Mouse (Mus musculus) cortical plate, adult 2 months (tissue): ENCODE measurements around the gene Hyal3. TPM values are rescaled to one million over a fixed set of nuclear protein-coding genes. Genes with fewer than 3 reads are reported as not detected.
A peak's percentile ranks its signal among the peaks of the same experiment; 100 is the strongest.
"Not testable (repeated sequence)": the region's sequence is repeated elsewhere in the genome, so short reads cannot be mapped to it uniquely, and the experiment has no call there.

Experiments
- H3K27ac ChIP-seq: fragments of 200-500 bp; 2 replicates; pipeline ENCODE4 v1.5.1; 2012; ENCODE audit warnings: low read length, control low read depth, inconsistent platforms; ENCODE audit not compliant: insufficient read depth
- H3K4me1 ChIP-seq: fragments of 200-500 bp; 2 replicates; pipeline ENCODE4 v1.6.1; 2011; ENCODE audit warnings: low read length; ENCODE audit not compliant: control insufficient read depth, insufficient read depth
- H3K4me3 ChIP-seq: fragments of 200-500 bp; 2 replicates; pipeline ENCODE4 v1.5.1; 2011; ENCODE audit warnings: mild to moderate bottlenecking, low read length, control low read depth; ENCODE audit not compliant: insufficient read depth
- CTCF ChIP-seq: fragments of 200-500 bp; IDR thresholded peaks from 2 replicates; pipeline ENCODE4 v1.5.1; 2011; ENCODE audit warnings: mild to moderate bottlenecking, control low read depth, low read length; ENCODE audit not compliant: insufficient read depth; ENCODE audit errors: extremely low read depth
- POLR2A ChIP-seq: fragments of 200-500 bp; IDR thresholded peaks from 2 replicates; pipeline ENCODE4 v1.6.1; 2011; ENCODE audit warnings: mild to moderate bottlenecking, low read length, control low read depth; ENCODE audit not compliant: insufficient read depth; ENCODE audit errors: extremely low read depth
- polyA plus RNA-seq: library from polyadenylated mRNA; depleted of rRNA; stranded (reverse); fragments of >200 nt; gene quantifications from 2 replicates; pipeline ENCODE4 v1.2.3, GENCODE M21; 2012

Gene Hyal3
- polyA plus RNA-seq, 1 experiment = 0.48 TPM

DNA sequence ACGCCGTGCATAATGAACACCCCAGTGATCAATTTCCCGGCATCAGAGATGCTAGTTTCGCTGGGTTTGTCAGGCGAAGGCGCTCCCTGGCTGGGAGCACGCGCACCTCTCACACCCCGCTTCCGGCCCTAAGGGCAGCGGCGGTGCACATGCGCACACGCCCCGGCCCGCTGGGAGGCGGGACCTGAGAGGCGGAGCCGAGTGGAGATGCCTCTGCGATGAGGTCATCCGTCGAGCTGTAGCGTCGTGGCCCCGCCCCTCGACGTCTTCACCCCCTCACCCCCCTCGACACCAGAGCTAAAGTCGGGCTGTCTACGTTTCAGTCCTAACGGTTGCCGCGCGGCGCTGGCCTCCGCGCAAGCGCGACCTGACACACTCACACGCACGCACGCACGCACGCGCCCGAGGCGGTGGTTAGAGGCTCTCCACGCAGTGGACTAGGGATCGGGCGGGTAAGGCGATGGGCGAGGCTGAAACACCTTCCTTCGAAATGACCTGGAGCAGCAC is 26.2 kb upstream of the Hyal3 start:
- Histone ChIP-seq H3K4me1 (peaks cover 1% of the 10 kb centered on the region; the same call in 1 of the 2 replicates), H3K27ac (peak overlapping the region; percentile 61), H3K4me3 (peak overlapping the region; percentile 66)
- TF ChIP-seq POLR2A = peak; percentile 90
- no peak for TF ChIP-seq CTCF

DNA sequence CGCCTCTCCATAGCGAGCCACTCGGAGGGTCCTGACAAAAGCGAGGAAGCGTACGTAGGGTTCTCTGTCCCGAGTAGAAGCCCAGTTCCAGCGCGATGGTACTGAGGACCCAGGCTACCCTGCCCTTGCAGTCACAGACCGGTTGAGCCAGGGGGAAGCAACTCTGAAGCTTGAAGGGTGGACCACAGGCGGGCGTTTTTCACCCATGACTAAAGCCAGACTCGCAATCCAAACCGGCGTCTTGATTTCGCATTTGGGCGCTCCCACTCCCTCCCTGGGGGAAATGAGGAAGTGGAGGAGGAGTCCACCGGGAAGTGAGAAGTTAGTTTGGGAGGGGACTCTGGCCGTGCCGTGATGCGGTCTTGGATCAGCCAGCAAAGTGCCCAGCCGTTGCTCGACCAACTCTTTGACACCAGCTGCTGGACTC is 25.6 kb upstream of the Hyal3 start:
- TF ChIP-seq POLR2A (no peak), CTCF (no peak)
- peak overlapping the region; percentile 66 for H3K4me3 ChIP-seq
- peaks cover 1% of the 10 kb centered on the region; the same call in 1 of the 2 replicates for H3K4me1 ChIP-seq
- peak overlapping the region; percentile 61; the same call in 1 of the 2 replicates for H3K27ac ChIP-seq

- TF ChIP-seq POLR2A = no peak
- TF ChIP-seq CTCF = no peak
- no peak overlapping the region for H3K27ac ChIP-seq
- H3K4me1 ChIP-seq = peaks cover 1% of the 10 kb centered on the region; the same call in 1 of the 2 replicates
- peak overlapping the region; percentile 66 for H3K4me3 ChIP-seq
These were observed 24.9 kb upstream of the Hyal3 start for GRCm38 (mm10) chr9:107555701-107556100.

GRCm38 (mm10) chr9:107556346-107556745 is 24.3 kb upstream of the Hyal3 start:
- Histone ChIP-seq H3K4me3 (no peak overlapping the region), H3K4me1 (peaks cover 1% of the 10 kb centered on the region; the same call in 1 of the 2 replicates), H3K27ac (no peak overlapping the region)
- TF ChIP-seq POLR2A (no peak), CTCF (no peak)

GRCm38 (mm10) chr9:107563029-107563581 is 17.5 kb upstream of the Hyal3 start, which contains the start of gene Tusc2:
Gene Tusc2 (plus strand): TSS chr9:107563255.
- Histone ChIP-seq H3K4me3 (peak within 1 kb of the TSS; percentile 36), H3K27ac (no peak within 1 kb of the TSS), H3K4me1 (peaks cover 4% of the 10 kb centered on the region; the same call in 1 of the 2 replicates)
- TF ChIP-seq POLR2A = peak; percentile 90
- no peak for TF ChIP-seq CTCF

- not testable (repeated sequence) for H3K4me3 ChIP-seq, H3K27ac ChIP-seq
- H3K4me1 ChIP-seq = peaks cover 11% of the 10 kb centered on the region
These were observed 15.1 kb upstream of the Hyal3 start for GRCm38 (mm10) chr9:107565556-107565955.

GRCm38 (mm10) chr9:107566041-107566709 is 14.4 kb upstream of the Hyal3 start:
- H3K27ac ChIP-seq = peak overlapping the region; percentile 51
- no peak overlapping the region for H3K4me3 ChIP-seq
- TF ChIP-seq POLR2A (no peak), CTCF (peak; percentile 80)
- peaks cover 11% of the 10 kb centered on the region for H3K4me1 ChIP-seq

DNA sequence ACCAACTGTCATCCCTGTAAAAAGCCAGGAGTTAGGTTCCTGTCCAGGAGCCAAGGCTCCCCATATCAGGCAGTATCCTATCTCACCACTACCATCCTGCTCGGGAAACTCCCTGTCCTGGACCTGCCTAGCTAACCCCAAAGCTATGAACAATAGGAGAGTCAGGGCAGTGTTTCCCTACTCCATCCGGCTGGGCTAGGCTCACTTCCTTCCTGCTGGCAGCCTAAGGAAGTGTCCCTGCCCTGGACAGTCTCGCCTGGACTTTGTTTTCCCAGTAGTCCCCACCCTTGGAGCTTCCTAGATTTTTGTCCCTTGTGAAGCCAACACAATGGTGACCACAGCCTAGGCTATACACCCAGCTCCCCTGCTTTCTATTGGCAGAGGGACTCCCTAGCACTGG is 13.8 kb upstream of the Hyal3 start:
- Histone ChIP-seq H3K27ac (no peak overlapping the region), H3K4me3 (no peak overlapping the region), H3K4me1 (peaks cover 11% of the 10 kb centered on the region)
- TF ChIP-seq CTCF (no peak), POLR2A (0 out of 2 replicates have a peak, but pooled peaks have one; percentile 24)

GRCm38 (mm10) chr9:107567702-107568319 is 12.8 kb upstream of the Hyal3 start, which contains the start of gene Hyal2:
Gene Hyal2 (plus strand): TSS chr9:107567945.
- no peak for TF ChIP-seq POLR2A
- TF ChIP-seq CTCF = no peak
- Histone ChIP-seq H3K4me1 (peaks cover 11% of the 10 kb centered on the region), H3K4me3 (peak within 1 kb of the TSS; percentile 89), H3K27ac (peak within 1 kb of the TSS; percentile 81)

- Histone ChIP-seq H3K4me3 (peak overlapping the region; percentile 89), H3K4me1 (peaks cover 11% of the 10 kb centered on the region), H3K27ac (peak overlapping the region; percentile 81)
- TF ChIP-seq POLR2A (peak; percentile 31; the same call in 1 of the 2 replicates), CTCF (no peak)
These were observed 12.0 kb upstream of the Hyal3 start for GRCm38 (mm10) chr9:107568331-107569261.
